Mouse (Mus musculus) brown adipose tissue, adult 24 weeks (tissue): ENCODE results near the gene Fcna. TPM values are rescaled to one million over a fixed set of nuclear protein-coding genes. Genes with fewer than 3 reads are reported as not detected.

Experiments
- H3K27ac ChIP-seq: fragments of 200-500 bp; replicated peaks from 2 replicates; pipeline ENCODE4 v1.5.1; 2012; ENCODE audit warnings: low read depth, mild to moderate bottlenecking, low read length
- H3K4me1 ChIP-seq: fragments of 200-500 bp; 2 replicates; pipeline ENCODE4 v1.6.1; 2012; ENCODE audit warnings: low read length, mixed read lengths; ENCODE audit not compliant: control insufficient read depth, insufficient read depth, insufficient read length
- H3K4me3 ChIP-seq: fragments of 200-500 bp; 2 replicates; pipeline ENCODE4 v1.5.1; 2012; ENCODE audit warnings: low read depth, mild to moderate bottlenecking, low read length, moderate library complexity; ENCODE audit not compliant: insufficient read depth
- polyA plus RNA-seq: library from polyadenylated mRNA; stranded (reverse); fragments of >200 nt; gene quantifications from 2 replicates; pipeline ENCODE4 v1.2.4, GENCODE M21; 2012; ENCODE audit not compliant: missing spikeins, insufficient read depth, insufficient read length

Gene Fcna
- polyA plus RNA-seq, 1 experiment, result 7.8 TPM

DNA sequence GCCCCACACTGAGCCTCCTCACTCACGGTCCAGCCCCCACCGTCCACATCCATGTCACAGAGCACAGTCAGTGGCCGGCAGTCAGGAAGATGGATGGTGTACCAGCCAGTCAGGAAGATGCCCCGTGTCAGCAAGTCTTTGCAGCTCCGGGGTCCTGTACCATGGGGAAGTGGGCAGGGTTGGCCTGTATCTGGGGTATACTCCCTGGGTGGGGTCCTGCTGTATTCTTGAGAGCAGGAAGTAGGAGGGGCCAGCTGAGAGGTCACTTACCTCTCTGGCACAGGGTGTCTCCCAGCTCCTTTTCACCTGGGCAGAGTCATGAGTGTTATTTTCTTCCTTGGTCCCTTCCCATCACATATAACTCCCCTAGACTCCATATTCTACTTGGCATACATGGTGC, 1.8 kb downstream of the Fcna start:
- no peak overlapping the region for H3K4me3 ChIP-seq
- H3K27ac ChIP-seq, result no peak overlapping the region
- H3K4me1 ChIP-seq, result no peaks in the 10 kb centered on the region

DNA sequence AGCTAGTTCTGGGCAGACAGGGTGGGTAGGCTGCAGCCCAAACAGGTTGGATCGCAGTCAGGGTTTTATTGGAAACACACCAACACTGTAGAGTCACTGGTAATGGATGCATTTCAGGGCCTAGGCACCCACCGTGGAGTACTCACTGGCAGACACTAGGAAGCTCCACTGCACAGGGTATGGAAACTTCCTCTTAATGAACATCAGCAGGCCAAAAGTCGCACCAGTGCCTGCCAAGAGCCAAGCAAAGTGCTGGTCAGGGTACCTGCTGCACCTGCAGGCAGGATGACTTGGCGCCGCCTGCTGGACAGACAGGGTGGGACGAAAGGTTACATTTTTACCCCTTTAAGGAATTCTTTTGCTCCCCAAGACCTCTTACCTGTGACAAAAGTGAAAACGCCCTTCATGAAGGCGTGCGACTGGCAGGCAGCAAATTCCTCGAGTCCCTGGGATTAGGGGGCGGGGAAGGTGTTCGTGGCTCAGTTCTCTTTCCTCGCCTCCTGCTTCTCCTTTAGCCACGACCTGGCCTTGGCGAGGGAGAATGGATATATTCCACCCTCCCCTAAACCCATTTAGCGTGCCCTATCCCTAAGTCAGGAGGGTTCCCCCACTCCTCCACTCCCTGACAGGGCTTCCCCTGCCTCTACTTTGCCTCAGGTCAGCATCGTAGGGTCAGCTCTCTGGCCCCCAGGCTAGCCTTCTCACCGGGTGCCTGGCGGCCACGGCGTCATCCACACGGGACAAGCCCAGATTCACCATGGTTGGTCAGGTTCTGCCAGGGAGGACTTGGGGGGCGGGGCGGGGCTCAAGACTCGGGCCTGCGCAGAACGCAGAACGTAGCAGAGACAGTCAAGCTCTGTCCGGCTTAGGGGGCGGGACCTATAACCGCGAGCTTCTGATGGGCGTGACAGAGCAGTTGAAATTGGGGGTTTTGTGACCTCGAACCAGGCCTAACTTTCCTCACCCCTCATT, 6.3 kb downstream of the Fcna start, which contains the start of gene Tmem141:
Tmem141 (minus strand) TSS at position 777 of the 972 bp plus-strand sequence.
- peak within 1 kb of the TSS; percentile 64; the same call in 1 of the 2 replicates for H3K27ac ChIP-seq
- peak within 1 kb of the TSS; percentile 78 for H3K4me3 ChIP-seq
- no peaks in the 10 kb centered on the region for H3K4me1 ChIP-seq

DNA sequence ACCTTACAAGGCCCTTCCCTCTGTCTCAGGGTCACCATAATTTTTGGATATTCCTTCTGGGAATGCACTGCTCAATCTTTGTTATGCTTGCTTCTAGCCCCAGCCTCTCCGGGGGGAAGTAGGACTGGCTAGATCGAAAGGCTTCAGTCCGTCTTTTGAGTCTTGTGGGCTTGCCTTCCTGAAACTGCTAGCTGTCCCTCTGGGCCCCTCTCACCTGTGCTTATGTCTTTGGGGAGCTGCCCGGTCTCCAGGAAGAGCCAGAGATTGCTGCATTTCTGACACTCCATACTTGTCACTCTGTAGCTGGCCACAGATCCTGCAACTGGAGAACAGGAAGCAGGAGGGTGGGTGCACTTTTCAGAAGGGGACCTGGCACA, 7.0 kb downstream of the Fcna start:
- no peak overlapping the region for H3K4me3 ChIP-seq
- H3K27ac ChIP-seq, result no peak overlapping the region
- H3K4me1 ChIP-seq, result no peaks in the 10 kb centered on the region

DNA sequence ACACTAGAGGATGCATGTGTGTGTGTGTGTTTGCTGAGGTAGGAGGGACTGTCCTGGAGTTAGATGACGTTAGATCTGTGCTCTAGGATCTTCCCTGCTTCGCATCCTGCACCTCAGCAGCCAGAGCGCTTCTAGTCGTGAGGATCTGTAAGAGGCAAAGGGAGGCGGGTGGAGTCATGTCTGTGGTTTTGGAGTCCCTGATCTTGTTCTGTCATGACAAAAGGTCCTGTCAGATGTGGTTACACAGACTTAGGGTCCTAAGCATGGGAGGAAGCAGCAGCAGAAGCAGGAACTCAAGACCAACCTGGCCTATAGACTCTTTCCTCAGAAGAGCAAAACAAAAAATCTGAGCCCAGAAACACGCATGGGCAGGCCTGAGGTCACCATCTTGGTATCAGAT, 7.4 kb downstream of the Fcna start:
- no peaks in the 10 kb centered on the region for H3K4me1 ChIP-seq
- no peak overlapping the region for H3K4me3 ChIP-seq
- no peak overlapping the region for H3K27ac ChIP-seq

DNA sequence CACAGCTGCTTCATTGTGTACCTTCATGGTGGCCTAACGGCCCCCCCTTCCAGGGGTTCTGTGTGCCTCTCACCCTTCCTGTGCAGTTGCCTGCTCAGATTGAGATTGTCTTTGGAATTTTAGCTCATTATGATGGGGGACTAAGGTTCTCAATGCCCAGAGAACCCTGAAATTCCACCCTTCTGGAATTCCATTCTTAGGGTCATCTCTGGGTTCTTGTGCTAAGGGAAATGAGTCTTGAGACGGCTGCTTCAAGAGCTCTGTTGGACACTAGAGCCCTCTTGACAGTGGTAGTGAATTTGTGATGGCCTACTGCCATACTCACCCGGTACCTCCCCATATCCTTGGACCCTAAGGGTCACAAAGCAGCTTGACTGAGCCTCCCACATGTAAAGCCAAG, 10.3 kb downstream of the Fcna start, which contains the start of gene Ccdc183:
Ccdc183 (minus strand) TSS at position 101 of the 400 bp plus-strand sequence.
- no peak within 1 kb of the TSS for H3K4me3 ChIP-seq
- H3K4me1 ChIP-seq, result no peaks in the 10 kb centered on the region
- H3K27ac ChIP-seq, result no peak within 1 kb of the TSS

DNA sequence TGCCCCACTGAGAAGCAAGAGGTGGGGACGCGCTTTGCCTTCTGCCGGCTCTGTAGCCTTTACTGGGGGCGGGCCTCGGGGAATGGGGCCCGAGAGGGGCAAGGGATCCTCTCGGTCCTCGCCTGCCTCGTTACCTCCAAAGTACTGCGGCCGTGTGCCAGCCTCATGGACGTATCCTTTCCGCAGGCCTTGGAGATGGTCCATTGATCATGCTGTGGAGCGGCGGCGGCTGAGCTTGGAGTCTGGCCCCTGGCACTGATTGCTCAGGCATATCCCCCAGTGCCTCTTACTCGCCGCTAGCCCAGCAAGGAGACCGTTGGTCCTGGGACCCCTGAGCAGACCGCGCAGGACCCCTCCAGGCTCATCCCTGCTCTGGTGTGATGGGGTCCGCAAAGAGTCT, 11.4 kb downstream of the Fcna start:
- no peaks in the 10 kb centered on the region for H3K4me1 ChIP-seq
- no peak overlapping the region for H3K4me3 ChIP-seq
- H3K27ac ChIP-seq, result no peak overlapping the region

DNA sequence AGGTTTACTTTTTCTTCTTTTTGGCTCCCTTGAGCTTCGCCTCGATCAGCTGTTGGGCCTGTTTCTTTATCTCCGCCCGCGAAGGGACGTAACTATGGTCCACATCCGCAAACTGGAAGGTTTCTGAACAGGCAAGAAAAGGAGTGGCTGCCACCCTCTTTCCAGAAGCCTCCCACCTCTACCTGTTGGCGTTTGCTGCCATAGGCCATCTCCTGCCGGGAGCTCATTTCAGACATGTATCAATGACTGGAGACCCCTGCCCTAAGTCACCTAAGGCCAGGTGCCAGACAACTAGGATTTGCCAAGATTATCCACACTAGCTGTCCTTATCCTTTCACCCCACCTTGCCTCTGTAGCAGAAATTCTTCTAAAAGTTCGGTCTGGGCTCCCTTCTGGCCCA, 19.2 kb downstream of the Fcna start:
- no peak overlapping the region for H3K27ac ChIP-seq
- H3K4me1 ChIP-seq, result 0 out of 2 replicates have a peak, but pooled peaks cover 3% of the 10 kb centered on the region
- peak overlapping the region; percentile 89 for H3K4me3 ChIP-seq

DNA sequence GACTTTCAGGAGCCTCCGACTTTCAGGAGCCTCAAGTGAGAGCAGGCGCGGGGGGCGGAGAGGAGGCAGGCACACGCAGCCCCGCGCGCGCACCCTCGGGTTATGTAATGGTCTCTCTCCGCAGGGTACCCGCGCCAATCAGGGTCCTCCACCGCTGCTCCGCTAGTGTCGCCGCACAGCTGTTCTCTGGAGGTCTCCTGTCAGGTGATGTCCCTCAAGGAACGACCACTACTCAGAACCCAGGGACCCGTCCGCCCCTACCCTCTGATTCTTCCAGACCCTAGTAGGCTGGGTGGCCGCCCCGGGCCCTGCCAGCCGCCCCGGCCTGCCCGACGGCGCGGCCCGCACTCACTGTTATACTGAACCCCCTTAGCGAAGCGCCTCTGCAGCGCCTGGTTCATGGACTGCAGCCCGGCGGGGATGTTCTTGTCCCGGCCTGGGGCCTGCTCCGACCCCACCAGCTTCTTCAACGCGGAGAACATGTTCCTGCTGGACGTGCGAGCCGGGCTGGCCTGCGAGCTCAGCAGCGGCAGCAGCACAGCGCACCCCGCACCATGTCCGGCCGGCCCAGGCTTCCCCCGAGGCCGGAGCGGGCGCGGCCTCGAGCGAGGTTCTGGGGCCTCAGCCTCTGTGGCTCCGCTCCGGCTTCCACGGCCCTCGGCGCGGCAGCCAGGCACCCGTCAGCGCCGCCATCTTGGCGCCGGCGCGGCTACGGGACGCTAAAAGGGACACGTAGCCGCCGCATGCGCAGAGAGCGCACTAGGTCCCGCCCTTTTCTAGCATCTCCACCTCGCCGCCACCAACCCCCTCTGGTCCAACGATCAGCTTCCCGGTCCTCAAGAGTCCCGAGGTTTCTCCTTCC, 19.8 kb downstream of the Fcna start, which contains the start of gene Rabl6:
Rabl6 (minus strand) TSS at position 761 of the 862 bp plus-strand sequence.
- Histone ChIP-seq H3K27ac (peak within 1 kb of the TSS; percentile 56), H3K4me3 (peak within 1 kb of the TSS; percentile 89), H3K4me1 (0 out of 2 replicates have a peak, but pooled peaks cover 3% of the 10 kb centered on the region)

DNA sequence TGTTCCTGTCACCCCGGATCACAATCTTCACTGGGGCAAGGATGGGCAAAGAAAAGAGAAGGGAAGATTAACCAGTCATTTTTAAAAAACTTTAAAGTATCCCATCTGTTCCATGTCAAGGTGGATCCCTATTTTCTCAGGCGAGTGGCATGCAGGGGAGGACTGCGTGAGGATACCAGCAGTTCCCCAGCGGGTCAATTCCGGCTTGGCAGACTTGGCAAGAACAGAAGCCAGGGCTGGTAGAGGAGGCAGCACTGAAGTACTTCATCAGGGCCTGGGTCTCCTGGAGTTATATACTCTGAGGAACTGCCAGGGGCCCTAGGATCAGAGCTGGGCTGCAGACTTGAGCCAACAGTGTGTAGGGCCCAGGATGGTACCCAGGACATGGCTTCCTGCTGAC, 25.3 kb downstream of the Fcna start:
- H3K4me1 ChIP-seq, result 0 out of 2 replicates have a peak, but pooled peaks cover 3% of the 10 kb centered on the region
- no peak overlapping the region for H3K27ac ChIP-seq
- no peak overlapping the region for H3K4me3 ChIP-seq

DNA sequence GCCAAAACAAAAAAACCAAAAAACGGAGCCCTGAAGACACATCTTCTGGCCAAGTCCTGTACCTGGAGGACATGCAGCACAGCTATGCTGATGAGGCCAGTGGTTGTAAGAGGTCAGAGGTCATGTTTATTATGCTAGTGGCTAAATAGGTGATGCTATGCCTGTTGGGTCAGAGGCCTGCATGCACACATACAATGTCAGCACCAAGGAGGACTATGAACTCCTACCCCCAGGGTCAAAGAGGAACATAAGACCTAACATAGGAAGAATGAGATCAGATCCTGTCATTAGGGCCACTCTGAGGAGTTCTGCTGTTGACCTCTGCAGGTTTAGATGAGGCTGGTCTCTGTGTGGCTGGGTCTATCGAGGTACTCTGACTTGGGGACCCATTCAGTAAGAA, 27.8 kb downstream of the Fcna start:
- no peaks in the 10 kb centered on the region for H3K4me1 ChIP-seq
- H3K4me3 ChIP-seq, result no peak overlapping the region
- no peak overlapping the region for H3K27ac ChIP-seq

DNA sequence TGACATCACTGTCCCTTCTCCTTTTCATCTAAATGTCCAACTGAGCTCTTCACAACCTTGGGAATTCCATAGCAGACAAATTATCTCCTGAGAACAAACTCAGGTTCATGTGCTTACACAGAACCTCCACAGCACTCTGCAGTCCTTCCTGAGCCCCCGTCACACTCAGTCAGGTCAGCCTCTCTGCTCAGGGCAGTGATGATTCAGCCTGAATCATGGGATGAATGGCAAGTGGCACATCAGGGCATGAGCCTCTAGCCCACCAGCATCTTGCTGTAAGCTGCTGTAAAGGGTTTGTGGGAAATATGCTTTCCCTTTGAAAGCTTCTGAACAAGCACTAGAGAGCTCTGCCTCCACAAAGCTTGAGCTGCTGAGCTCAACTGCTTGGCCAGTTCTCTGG, 29.1 kb downstream of the Fcna start:
- H3K4me1 ChIP-seq, result no peaks in the 10 kb centered on the region
- no peak overlapping the region for H3K27ac ChIP-seq
- no peak overlapping the region for H3K4me3 ChIP-seq

DNA sequence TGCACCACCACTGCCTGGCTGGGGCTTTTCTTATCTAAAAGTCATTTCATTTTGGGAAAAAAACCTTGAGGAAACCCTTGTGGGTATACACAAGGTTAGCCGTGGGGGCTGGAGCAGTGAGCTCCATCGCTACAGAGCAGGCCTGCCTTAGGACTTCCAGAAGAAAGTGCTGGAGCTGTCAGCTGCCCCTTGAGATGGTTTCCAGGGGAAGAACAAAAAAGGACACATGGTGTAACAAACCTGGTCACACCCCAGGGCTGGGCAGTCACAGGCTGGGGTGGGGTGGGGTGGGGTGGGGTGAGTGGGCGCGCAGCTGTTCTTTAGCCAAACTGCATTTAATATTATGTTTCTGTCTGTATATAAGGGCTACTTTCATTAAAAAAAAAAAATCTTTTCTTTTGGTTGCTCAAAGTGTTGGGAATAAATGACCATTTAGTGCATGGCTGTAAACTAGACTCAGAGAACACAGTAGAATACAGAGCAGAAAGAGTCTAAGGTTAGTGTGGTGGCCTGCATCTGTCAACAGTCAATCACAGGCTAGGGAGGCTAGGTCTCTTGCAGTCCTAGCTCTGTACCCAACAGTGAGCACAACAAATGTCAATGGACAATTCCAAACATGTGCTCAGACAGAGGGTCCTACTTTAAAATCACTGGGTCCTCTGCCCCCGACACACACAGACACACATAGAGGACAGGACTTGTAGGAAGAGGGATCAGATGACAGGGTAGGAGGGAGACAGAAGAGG, 30.9 kb downstream of the Fcna start:
- no peak overlapping the region for H3K4me3 ChIP-seq
- no peaks in the 10 kb centered on the region for H3K4me1 ChIP-seq
- no peak overlapping the region for H3K27ac ChIP-seq

DNA sequence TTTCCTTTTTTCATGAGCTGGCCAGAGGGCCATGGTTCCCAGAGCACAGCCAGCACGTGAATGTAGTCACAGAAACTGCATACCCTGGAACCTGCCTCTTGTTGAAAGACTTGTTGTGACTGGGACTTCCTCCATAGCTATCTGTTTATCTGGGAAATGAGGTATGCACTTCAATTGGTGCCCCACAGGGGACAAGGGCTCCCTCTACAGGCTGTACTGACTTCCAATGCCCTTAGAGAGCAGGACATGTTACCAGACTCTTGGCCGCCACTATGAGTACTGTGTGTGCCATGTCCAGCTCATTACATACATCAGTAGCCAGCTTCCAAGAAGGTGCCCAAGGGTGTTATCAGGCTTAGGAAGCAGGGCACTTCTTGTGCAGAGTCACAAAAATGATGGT, 36.0 kb downstream of the Fcna start:
- Histone ChIP-seq H3K4me1 (no peaks in the 10 kb centered on the region), H3K27ac (no peak overlapping the region), H3K4me3 (no peak overlapping the region)

DNA sequence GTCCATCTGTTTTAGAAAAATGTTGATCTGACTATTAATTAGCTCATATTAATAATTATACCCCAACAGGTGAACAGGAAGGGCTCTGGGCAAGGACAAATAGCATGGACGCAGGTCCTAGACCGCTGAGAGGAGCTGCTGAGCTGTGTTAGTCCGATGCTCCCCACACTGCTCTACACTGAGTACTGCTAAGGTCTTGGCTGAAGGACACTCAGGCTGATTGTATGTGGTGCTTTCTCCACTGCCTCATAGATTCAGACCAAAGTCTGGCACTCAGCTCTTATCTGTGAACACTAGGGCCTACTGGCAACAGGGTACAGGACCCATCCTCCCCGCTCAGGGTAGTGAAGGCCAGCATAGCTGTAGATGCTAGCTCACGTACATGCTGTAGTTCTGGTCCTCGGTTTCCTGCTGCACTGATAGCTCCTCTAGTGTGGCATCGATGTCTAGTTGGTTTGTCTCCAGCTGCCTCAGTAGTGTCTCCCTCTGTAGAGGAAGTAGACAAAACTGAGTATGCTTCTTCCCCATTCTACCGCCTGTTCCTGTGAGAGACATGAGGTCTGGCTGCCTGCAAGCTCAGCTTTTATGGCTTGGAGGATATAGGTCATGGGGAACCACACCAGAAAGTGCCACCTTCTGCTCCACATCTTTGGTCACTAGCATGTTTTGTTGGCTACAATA, 39.5 kb downstream of the Fcna start:
- H3K4me3 ChIP-seq, result no peak overlapping the region
- no peak overlapping the region; the same call in 1 of the 2 replicates for H3K27ac ChIP-seq
- no peaks in the 10 kb centered on the region for H3K4me1 ChIP-seq
